Mouse (Mus musculus): ENCODE data around the gene Ndufa11.

DNA sequence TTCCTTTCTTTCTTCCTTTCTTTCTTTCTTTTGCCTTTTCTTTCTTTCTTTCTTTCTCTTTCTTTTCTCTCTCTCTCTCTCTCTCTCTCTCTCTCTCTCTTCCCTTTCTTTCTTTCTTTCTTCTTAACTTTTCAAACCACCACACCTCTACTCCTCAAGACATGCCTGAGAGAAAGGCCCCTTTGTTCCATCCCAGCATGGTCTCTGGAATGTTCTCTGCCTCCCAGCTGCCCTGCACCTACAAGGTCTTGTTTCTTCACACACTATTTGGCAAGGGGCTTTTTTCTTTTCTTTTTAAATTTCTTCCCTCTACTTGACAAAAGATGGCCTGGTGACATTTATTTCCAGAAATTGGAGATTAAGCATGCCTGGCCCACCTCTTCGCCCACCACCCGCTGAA, 12.1 kb downstream of the Ndufa11 start:
- TF ChIP-seq CTCF (IDR thresholded peaks at IDR 0.05; ENCODE audit: control insufficient read depth, insufficient read depth, insufficient replicate concordance, low read depth, low read length) (no peak), POLR2A (IDR thresholded peaks at IDR 0.05; ENCODE audit: control insufficient read depth, low read depth, low read length) (no peak)

All from testis, adult 2 months (tissue).